Mouse (Mus musculus) myocyte (in vitro differentiated cells): Measurements from ENCODE around the gene Trpc5. TPM values are rescaled to one million over a fixed set of nuclear protein-coding genes. Genes with fewer than 3 reads are reported as not detected.

Experiments
- H3K27me3 ChIP-seq: one replicate; pipeline ENCODE4 v1.6.1; 2011; ENCODE audit not compliant: control insufficient read depth, insufficient read depth, insufficient read length
- H3K36me3 ChIP-seq: one replicate; pipeline ENCODE4 v1.6.1; 2011; ENCODE audit not compliant: control insufficient read depth, insufficient read depth
- H3K4me2 ChIP-seq: one replicate; pipeline ENCODE4 v1.6.1; 2011; ENCODE audit warnings: low read depth, control low read depth
- H3K4me3 ChIP-seq: one replicate; pipeline ENCODE4 v1.5.1; 2011; ENCODE audit warnings: mild to moderate bottlenecking, control low read depth, moderate library complexity
- H3K79me2 ChIP-seq: one replicate; pipeline ENCODE4 v1.6.1; 2011; ENCODE audit not compliant: control insufficient read depth, insufficient read depth
- H3ac ChIP-seq: one replicate; pipeline ENCODE4 v1.6.1; 2011; ENCODE audit not compliant: control insufficient read depth, insufficient read length
- CEBPB ChIP-seq: IDR thresholded peaks from 2 replicates; pipeline ENCODE4 v1.6.1; 2011; ENCODE audit warnings: mild to moderate bottlenecking, moderate library complexity; ENCODE audit not compliant: poor library complexity, insufficient read depth, severe bottlenecking
- E2F4 ChIP-seq: IDR thresholded peaks from one replicate; pipeline ENCODE4 v1.6.1; 2011; ENCODE audit warnings: mild to moderate bottlenecking, control low read depth, moderate library complexity; ENCODE audit not compliant: insufficient read depth
- MAX ChIP-seq: IDR thresholded peaks from one replicate; pipeline ENCODE4 v1.6.1; 2011; ENCODE audit warnings: low read depth, mild to moderate bottlenecking, control low read depth
- MYOD1 ChIP-seq, 3 experiments: IDR thresholded peaks; one replicate each; pipeline ENCODE4 v1.6.1; 2011; ENCODE audit warnings: control low read depth in 2 of 3, low read depth in 2 of 3, mild to moderate bottlenecking in 2 of 3, moderate library complexity in 1 of 3; ENCODE audit not compliant: insufficient read length in 2 of 3, control insufficient read depth in 1 of 3
- MYOG ChIP-seq, 3 experiments: IDR thresholded peaks; one replicate each; pipeline ENCODE4 v1.6.1; 2011; ENCODE audit warnings: control low read depth in 2 of 3, low read depth in 2 of 3, mild to moderate bottlenecking in 2 of 3; ENCODE audit not compliant: insufficient read length in 2 of 3, control insufficient read depth in 1 of 3, insufficient read depth in 1 of 3
- POLR2A ChIP-seq: IDR thresholded peaks from one replicate; pipeline ENCODE4 v1.6.1; 2011; ENCODE audit warnings: low read depth, mild to moderate bottlenecking, control low read depth, moderate library complexity; ENCODE audit not compliant: insufficient read length
- POLR2AphosphoS2 ChIP-seq: IDR thresholded peaks from one replicate; pipeline ENCODE4 v1.6.1; 2011; ENCODE audit warnings: low read depth, control low read depth; ENCODE audit not compliant: insufficient read length
- REST ChIP-seq: IDR thresholded peaks from one replicate; pipeline ENCODE4 v1.6.1; 2011; ENCODE audit warnings: mild to moderate bottlenecking, control low read depth, moderate library complexity; ENCODE audit not compliant: insufficient read depth, insufficient read length
- SRF ChIP-seq: IDR thresholded peaks from one replicate; pipeline ENCODE4 v1.6.1; 2011; ENCODE audit warnings: low read depth; ENCODE audit not compliant: control insufficient read depth, insufficient read length
- TCF12 ChIP-seq: IDR thresholded peaks from one replicate; pipeline ENCODE4 v1.6.1; 2011; ENCODE audit warnings: mild to moderate bottlenecking, control low read depth; ENCODE audit not compliant: poor library complexity, insufficient read depth, severe bottlenecking
- TCF3 ChIP-seq: IDR thresholded peaks from one replicate; pipeline ENCODE4 v1.6.1; 2011; ENCODE audit warnings: low read depth, control low read depth; ENCODE audit not compliant: insufficient read length
- USF1 ChIP-seq: IDR thresholded peaks from one replicate; pipeline ENCODE4 v1.6.1; 2011; ENCODE audit warnings: low read depth, mild to moderate bottlenecking, control low read depth, moderate library complexity
- polyA plus RNA-seq: library from polyadenylated mRNA; unstranded; fragments of >200 nt; fragmentation: generic; extraction: Trizol; gene quantifications from one replicate; pipeline ENCODE4 v1.2.1, GENCODE M21; 2012; ENCODE audit warnings: missing spikeins

Trpc5 gene
- polyA plus RNA-seq, 1 experiment: not detected

- no peak overlapping the region for H3K4me2 ChIP-seq
- no peaks in the 10 kb centered on the region for H3K79me2 ChIP-seq
- no peaks in the 10 kb centered on the region for H3K36me3 ChIP-seq
- no peaks in the 10 kb centered on the region for H3K27me3 ChIP-seq
- no peak overlapping the region for H3K4me3 ChIP-seq
- no peak overlapping the region for H3ac ChIP-seq
- TF ChIP-seq POLR2AphosphoS2 (no peak), SRF (no peak), POLR2A (no peak), CEBPB (no peak), TCF3 (no peak), REST (no peak), MYOD1 (IDR thresholded peaks at IDR 0.05; ENCODE audit: control insufficient read depth in 1 of 3, insufficient read length in 2 of 3, low read depth in 2 of 3) (no peak), TCF12 (no peak), MYOG (IDR thresholded peaks at IDR 0.05; ENCODE audit: control insufficient read depth in 1 of 3, insufficient read depth in 1 of 3, insufficient read length in 2 of 3, low read depth in 2 of 3) (no peak), MAX (no peak), USF1 (no peak), E2F4 (no peak)
Measured at GRCm38 (mm10) chrX:144464416-144464815, 223.6 kb downstream of the Trpc5 start.

GRCm38 (mm10) chrX:144456281-144456680, 231.7 kb downstream of the Trpc5 start, which contains the start of gene Trpc5os:
TSS of gene Trpc5os (plus strand) at chrX:144456581.
- TF ChIP-seq CEBPB (no peak), MAX (no peak), MYOD1 (IDR thresholded peaks at IDR 0.05; ENCODE audit: control insufficient read depth in 1 of 3, insufficient read length in 2 of 3, low read depth in 2 of 3) (no peak)
- no peaks in the 10 kb centered on the region for H3K27me3 ChIP-seq

GRCm38 (mm10) chrX:144423848-144424247, 264.1 kb downstream of the Trpc5 start:
- Histone ChIP-seq H3ac (no peak overlapping the region), H3K79me2 (no peaks in the 10 kb centered on the region), H3K36me3 (no peaks in the 10 kb centered on the region), H3K4me2 (no peak overlapping the region), H3K4me3 (no peak overlapping the region), H3K27me3 (no peaks in the 10 kb centered on the region)
- no peak for TF ChIP-seq MYOD1 (IDR thresholded peaks at IDR 0.05; ENCODE audit: control insufficient read depth in 1 of 3, insufficient read length in 2 of 3, low read depth in 2 of 3)
- TF ChIP-seq E2F4: no peak
- no peak for TF ChIP-seq REST

More at GRCm38 (mm10) chrX:144456281-144456680, 231.7 kb downstream of the Trpc5 start, which contains the start of gene Trpc5os:
- H3K79me2 ChIP-seq: no peaks in the 10 kb centered on the region
- no peak within 1 kb of the TSS for H3K4me3 ChIP-seq
- H3ac ChIP-seq: no peak within 1 kb of the TSS
- H3K4me2 ChIP-seq: no peak within 1 kb of the TSS
- H3K36me3 ChIP-seq: no peaks in the 10 kb centered on the region

GRCm38 (mm10) chrX:144421091-144421490, 266.9 kb downstream of the Trpc5 start:
- TF ChIP-seq TCF3 (no peak), POLR2AphosphoS2 (no peak), SRF (no peak), REST (no peak), MAX (no peak), MYOG (IDR thresholded peaks at IDR 0.05; ENCODE audit: control insufficient read depth in 1 of 3, insufficient read depth in 1 of 3, insufficient read length in 2 of 3, low read depth in 2 of 3) (no peak), TCF12 (no peak), MYOD1 (IDR thresholded peaks at IDR 0.05; ENCODE audit: control insufficient read depth in 1 of 3, insufficient read length in 2 of 3, low read depth in 2 of 3) (no peak), USF1 (no peak), CEBPB (no peak), E2F4 (no peak), POLR2A (no peak)
- no peaks in the 10 kb centered on the region for H3K79me2 ChIP-seq
- no peak overlapping the region for H3ac ChIP-seq
- H3K4me3 ChIP-seq: no peak overlapping the region
- no peaks in the 10 kb centered on the region for H3K27me3 ChIP-seq
- H3K36me3 ChIP-seq: no peaks in the 10 kb centered on the region
- H3K4me2 ChIP-seq: no peak overlapping the region

- Histone ChIP-seq H3K36me3 (no peaks in the 10 kb centered on the region), H3K27me3 (no peaks in the 10 kb centered on the region), H3ac (no peak overlapping the region), H3K79me2 (no peaks in the 10 kb centered on the region), H3K4me3 (no peak overlapping the region), H3K4me2 (no peak overlapping the region)
- TF ChIP-seq REST (no peak), MYOG (IDR thresholded peaks at IDR 0.05; ENCODE audit: control insufficient read depth in 1 of 3, insufficient read depth in 1 of 3, insufficient read length in 2 of 3, low read depth in 2 of 3) (no peak), TCF3 (no peak), E2F4 (no peak), MAX (no peak), TCF12 (no peak), CEBPB (no peak), MYOD1 (IDR thresholded peaks at IDR 0.05; ENCODE audit: control insufficient read depth in 1 of 3, insufficient read length in 2 of 3, low read depth in 2 of 3) (no peak)
Measured at GRCm38 (mm10) chrX:144420259-144420658, 267.7 kb downstream of the Trpc5 start.
